Mouse (Mus musculus): ENCODE measurements at regions not wholly inside any gene's neighbourhood (a gene's known extent, or its start where the extent isn't known, plus 50 kb on each side); places are given as distances from the start of the nearest gene placed in this dataset.

DNA sequence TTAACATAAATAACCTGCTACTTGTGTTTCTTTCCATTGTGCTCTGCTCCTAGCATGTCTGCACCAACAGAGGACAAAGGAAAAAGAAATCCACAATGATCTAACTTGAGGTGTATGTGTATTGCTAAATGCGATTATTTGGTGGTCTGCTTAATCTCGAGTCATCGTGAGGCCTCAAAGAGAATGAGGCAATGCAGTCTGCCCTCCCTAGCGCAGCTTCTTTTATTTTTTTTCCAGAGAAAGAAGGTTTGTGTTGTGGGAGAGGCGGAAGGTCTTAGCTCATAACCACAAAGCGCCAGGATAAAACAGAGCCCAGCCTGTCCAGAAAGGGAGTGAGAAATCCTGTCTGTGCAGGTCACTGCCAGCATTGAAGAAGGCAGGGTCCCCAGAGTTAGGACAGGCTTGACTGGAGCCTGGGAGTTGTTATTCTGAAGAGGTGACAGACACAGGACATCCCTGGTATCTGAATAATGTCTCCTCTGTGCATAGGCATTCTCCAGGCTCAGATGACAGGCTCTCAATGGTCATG, 751.3 kb upstream of the Intu start:
- H3K79me3 ChIP-seq (ENCODE audit: low read depth) = no peaks in the 10 kb centered on the region
- H3K4me3 ChIP-seq (ENCODE audit: insufficient read depth, poor library complexity, severe bottlenecking) = no peak overlapping the region
- no peaks in the 10 kb centered on the region for H3K36me3 ChIP-seq (ENCODE audit: control insufficient read depth, insufficient read depth)
- no peaks in the 10 kb centered on the region for H3K27me3 ChIP-seq (ENCODE audit: control insufficient read depth, insufficient read depth, insufficient read length)
- TF ChIP-seq USF1 (IDR thresholded peaks at IDR 0.05; ENCODE audit: low read depth) (no peak), MAX (IDR thresholded peaks at IDR 0.05) (no peak), MYOG (IDR thresholded peaks at IDR 0.05; ENCODE audit: control insufficient read depth, extremely low read depth, insufficient read length) (no peak)
- no peak overlapping the region for H3ac ChIP-seq (ENCODE audit: control insufficient read depth, insufficient read length, low read depth)
- H3K79me2 ChIP-seq (ENCODE audit: control insufficient read depth, insufficient read depth) = no peaks in the 10 kb centered on the region

GRCm38 (mm10) chr3:39780270-39780669, 750.8 kb upstream of the Intu start:
- no peak overlapping the region for H3K4me3 ChIP-seq (ENCODE audit: insufficient read depth, poor library complexity, severe bottlenecking)
- H3K27me3 ChIP-seq (ENCODE audit: control insufficient read depth, insufficient read depth, insufficient read length) = no peaks in the 10 kb centered on the region
- H3K79me2 ChIP-seq (ENCODE audit: control insufficient read depth, insufficient read depth) = no peaks in the 10 kb centered on the region
- no peak overlapping the region for H3ac ChIP-seq (ENCODE audit: control insufficient read depth, insufficient read length, low read depth)
- no peaks in the 10 kb centered on the region for H3K79me3 ChIP-seq (ENCODE audit: low read depth)
- TF ChIP-seq MYOD1 (IDR thresholded peaks at IDR 0.05; ENCODE audit: control insufficient read depth, insufficient read length, low read depth) (no peak), MYOG (IDR thresholded peaks at IDR 0.05; ENCODE audit: control insufficient read depth, extremely low read depth, insufficient read length) (no peak), CEBPB (IDR thresholded peaks at IDR 0.05; ENCODE audit: low read depth) (no peak)
- no peaks in the 10 kb centered on the region for H3K36me3 ChIP-seq (ENCODE audit: control insufficient read depth, insufficient read depth)

GRCm38 (mm10) chr3:39784901-39785300, 746.2 kb upstream of the Intu start:
- Histone ChIP-seq H3K36me3 (ENCODE audit: control insufficient read depth, insufficient read depth) (no peaks in the 10 kb centered on the region), H3K79me3 (ENCODE audit: low read depth) (no peaks in the 10 kb centered on the region)
- no peak for TF ChIP-seq USF1 (IDR thresholded peaks at IDR 0.05; ENCODE audit: low read depth)

GRCm38 (mm10) chr3:39809586-39809985, 721.5 kb upstream of the Intu start:
- TF ChIP-seq MAX (IDR thresholded peaks at IDR 0.05) = no peak
- no peaks in the 10 kb centered on the region for H3K79me2 ChIP-seq (ENCODE audit: control insufficient read depth, insufficient read depth)
- no peaks in the 10 kb centered on the region for H3K27me3 ChIP-seq (ENCODE audit: control insufficient read depth, insufficient read depth, insufficient read length)
- H3ac ChIP-seq (ENCODE audit: control insufficient read depth, insufficient read length, low read depth) = no peak overlapping the region
- H3K4me3 ChIP-seq (ENCODE audit: insufficient read depth, poor library complexity, severe bottlenecking) = no peak overlapping the region
- H3K36me3 ChIP-seq (ENCODE audit: control insufficient read depth, insufficient read depth) = no peaks in the 10 kb centered on the region
- no peaks in the 10 kb centered on the region for H3K79me3 ChIP-seq (ENCODE audit: low read depth)

More at GRCm38 (mm10) chr3:39784901-39785300, 746.2 kb upstream of the Intu start:
- H3K4me3 ChIP-seq (ENCODE audit: insufficient read depth, poor library complexity, severe bottlenecking) = no peak overlapping the region
- no peak overlapping the region for H3ac ChIP-seq (ENCODE audit: control insufficient read depth, insufficient read length, low read depth)
- H3K27me3 ChIP-seq (ENCODE audit: control insufficient read depth, insufficient read depth, insufficient read length) = no peaks in the 10 kb centered on the region
- H3K79me2 ChIP-seq (ENCODE audit: control insufficient read depth, insufficient read depth) = no peaks in the 10 kb centered on the region

DNA sequence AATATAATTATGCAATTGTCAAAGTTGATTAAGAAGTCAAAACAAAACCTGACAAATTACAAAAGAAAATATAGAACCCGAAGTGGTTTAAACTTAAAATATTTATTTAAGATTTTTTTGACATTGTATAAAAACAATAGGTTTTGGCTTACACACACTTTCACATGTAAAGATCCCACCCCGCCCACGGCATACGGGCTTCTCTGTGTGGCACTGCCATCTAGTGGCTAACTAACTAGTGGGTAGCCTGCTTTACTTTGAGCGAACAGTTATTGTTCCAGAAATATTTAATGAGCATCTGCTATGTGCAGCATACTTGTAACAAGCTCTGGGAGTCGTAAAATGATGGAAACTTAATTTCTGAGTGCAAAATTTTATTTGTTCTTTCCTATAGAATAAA, 716.3 kb upstream of the Intu start:
- no peaks in the 10 kb centered on the region for H3K36me3 ChIP-seq (ENCODE audit: control insufficient read depth, insufficient read depth)
- TF ChIP-seq MYOD1 (IDR thresholded peaks at IDR 0.05; ENCODE audit: control insufficient read depth, insufficient read length, low read depth) = no peak
- TF ChIP-seq FOSL1 (IDR thresholded peaks at IDR 0.05; ENCODE audit: insufficient read depth, low read length, poor library complexity, severe bottlenecking) = no peak
- peak; percentile 36 for TF ChIP-seq CTCF (IDR thresholded peaks at IDR 0.05; ENCODE audit: control insufficient read depth, insufficient read depth, insufficient read length)
- H3K27me3 ChIP-seq (ENCODE audit: control insufficient read depth, insufficient read depth, insufficient read length) = no peaks in the 10 kb centered on the region
- no peak overlapping the region for H3K4me3 ChIP-seq (ENCODE audit: insufficient read depth, poor library complexity, severe bottlenecking)
- H3K79me2 ChIP-seq (ENCODE audit: control insufficient read depth, insufficient read depth) = no peaks in the 10 kb centered on the region
- no peaks in the 10 kb centered on the region for H3K79me3 ChIP-seq (ENCODE audit: low read depth)
- no peak overlapping the region for H3ac ChIP-seq (ENCODE audit: control insufficient read depth, insufficient read length, low read depth)

GRCm38 (mm10) chr3:39830488-39831056, 700.5 kb upstream of the Intu start:
- Histone ChIP-seq H3K36me3 (ENCODE audit: control insufficient read depth, insufficient read depth) (no peaks in the 10 kb centered on the region), H3K27me3 (ENCODE audit: control insufficient read depth, insufficient read depth, insufficient read length) (no peaks in the 10 kb centered on the region), H3K79me2 (ENCODE audit: control insufficient read depth, insufficient read depth) (no peaks in the 10 kb centered on the region), H3K4me3 (ENCODE audit: insufficient read depth, poor library complexity, severe bottlenecking) (no peak overlapping the region), H3K79me3 (ENCODE audit: low read depth) (no peaks in the 10 kb centered on the region), H3ac (ENCODE audit: control insufficient read depth, insufficient read length, low read depth) (no peak overlapping the region)
- no peak for TF ChIP-seq FOSL1 (IDR thresholded peaks at IDR 0.05; ENCODE audit: insufficient read depth, low read length, poor library complexity, severe bottlenecking)
- no peak for TF ChIP-seq CEBPB (IDR thresholded peaks at IDR 0.05; ENCODE audit: low read depth)
- TF ChIP-seq MAX (IDR thresholded peaks at IDR 0.05) = no peak
- no peak for TF ChIP-seq CTCF (IDR thresholded peaks at IDR 0.05; ENCODE audit: control insufficient read depth, insufficient read depth, insufficient read length)
- TF ChIP-seq MYOD1 (IDR thresholded peaks at IDR 0.05; ENCODE audit: control insufficient read depth, insufficient read length, low read depth) = no peak
- no peak for TF ChIP-seq USF1 (IDR thresholded peaks at IDR 0.05; ENCODE audit: low read depth)
- TF ChIP-seq MYOG (IDR thresholded peaks at IDR 0.05; ENCODE audit: control insufficient read depth, extremely low read depth, insufficient read length) = no peak

Data from C2C12 (cell line).